In the genomic region with DNA sequence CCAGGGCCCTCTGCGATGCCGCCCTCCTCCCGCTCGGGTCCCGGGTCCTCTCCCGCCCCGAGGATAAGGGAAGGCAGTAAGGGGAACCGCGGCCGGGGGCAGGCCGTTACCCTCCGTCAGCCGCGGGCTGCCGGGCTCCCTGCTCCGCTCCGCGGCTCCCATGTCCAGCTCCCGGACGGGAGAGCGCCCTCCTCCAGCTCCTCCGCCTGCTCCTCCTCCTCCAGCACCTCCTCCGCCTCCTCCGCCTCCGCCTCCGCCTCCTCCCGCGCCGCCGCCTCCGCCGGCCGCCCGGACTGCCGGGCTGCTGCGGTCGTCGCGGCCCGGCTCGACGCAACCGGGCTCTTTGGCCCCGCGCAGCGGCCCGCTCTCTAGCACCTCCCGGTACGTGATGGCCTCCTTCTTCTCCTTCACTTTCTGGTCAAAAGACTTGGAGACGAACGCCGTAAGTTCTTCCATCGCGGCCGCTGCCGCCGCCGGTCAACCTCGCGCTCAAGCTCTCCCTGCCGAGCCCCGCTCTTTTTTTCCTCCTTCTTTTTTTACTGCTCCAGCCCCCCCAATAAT, we compare ENCODE assay signal across 8 mouse cellular contexts. TPM values are rescaled to one million over a fixed set of nuclear protein-coding genes. Genes with fewer than 3 reads are reported as not detected.
A peak's percentile ranks its signal among the peaks of the same experiment; 100 is the strongest.
DNase-seq lines count a peak whose midpoint lies in the region; ATAC-seq and TF ChIP-seq lines count a peak whose summit lies in the region.

A gene (plus strand): TSS at position 290 of the 561 bp plus-strand sequence.

- TF ChIP-seq POLR2A in thymus, adult 2 months (IDR thresholded peaks at IDR 0.05; ENCODE audit: control insufficient read depth, extremely low read depth, insufficient read depth, low read length, poor library complexity) = no peak

- peak within 1 kb of the TSS; percentile 60 for H3K4me2 ChIP-seq in hindbrain, embryonic 13.5 days

- no peak within 1 kb of the TSS for H3K27ac ChIP-seq in layer of hippocampus, adult 2 months
- peak within 1 kb of the TSS; percentile 86 for H3K27ac ChIP-seq in hindbrain, embryonic 13.5 days
- H3K27ac ChIP-seq in thymus, adult 2 months (ENCODE audit: control insufficient read depth, insufficient read depth, low read length) = no peak within 1 kb of the TSS

- DNase-seq in layer of hippocampus, adult 2 months (ENCODE audit: low spot score in 2 of 2) = no peak
- DNase-seq in layer of hippocampus, adult 9-11 months = no peak
- peak; percentile 42 for DNase-seq in adrenal gland, postnatal 14 days
- peak; percentile 54 for DNase-seq in forelimb bud, embryonic 11.5 days (ENCODE audit: low read depth, low spot score)
- no peak for DNase-seq in left cerebral cortex, postnatal 25 days (ENCODE audit: low spot score in 2 of 2)
- peak; percentile 37 for DNase-seq in mesoderm, embryonic 11.5 days (ENCODE audit: low read depth, low spot score)
- DNase-seq in thymus, adult 2 months = peak; percentile 40

- no peak for TF ChIP-seq CTCF in layer of hippocampus, adult 2 months (conservative IDR thresholded peaks at IDR 0.05)
- TF ChIP-seq CTCF in thymus, adult 2 months (IDR thresholded peaks at IDR 0.05; ENCODE audit: borderline replicate concordance, control insufficient read depth, extremely low read depth, insufficient read depth, low read length, poor library complexity) = no peak

- H3K4me3 ChIP-seq in layer of hippocampus, adult 2 months = peak within 1 kb of the TSS; percentile 24
- peak within 1 kb of the TSS; percentile 46 for H3K4me3 ChIP-seq in hindbrain, embryonic 13.5 days
- peak within 1 kb of the TSS; percentile 27 for H3K4me3 ChIP-seq in thymus, adult 2 months (ENCODE audit: control insufficient read depth, insufficient read depth, low read length)

- no peaks in the 10 kb centered on the region for H3K36me3 ChIP-seq in hindbrain, embryonic 13.5 days
- H3K36me3 ChIP-seq in thymus, adult 2 months (ENCODE audit: control insufficient read depth, insufficient read depth, low read length) = no peaks in the 10 kb centered on the region

- H3K9me3 ChIP-seq in hindbrain, embryonic 13.5 days = no peaks in the 10 kb centered on the region

- H3K4me1 ChIP-seq in hindbrain, embryonic 13.5 days (replicated peaks) = peaks cover 26% of the 10 kb centered on the region
- peaks cover 21% of the 10 kb centered on the region for H3K4me1 ChIP-seq in thymus, adult 2 months (replicated peaks; ENCODE audit: control insufficient read depth, insufficient read depth, low read length)

- peak within 1 kb of the TSS; percentile 71 for H3K9ac ChIP-seq in hindbrain, embryonic 13.5 days

- peaks cover 76% of the 10 kb centered on the region for H3K27me3 ChIP-seq in hindbrain, embryonic 13.5 days
- peaks cover 29% of the 10 kb centered on the region for H3K27me3 ChIP-seq in thymus, adult 2 months (ENCODE audit: control insufficient read depth, insufficient read depth, low read length)

- ATAC-seq in hindbrain, embryonic 13.5 days (ENCODE audit: low FRiP score) = peak; percentile 6; the same call in 1 of the 2 replicates

- WGBS in hindbrain, embryonic 13.5 days = 1% methylated on average over 47 of the region's 62 CpGs
- 1% methylated on average over 58 of the region's 62 CpGs for WGBS in thymus, adult 2 months

- intact Hi-C loops in left cerebral cortex, postnatal 25 days (cut with DNase I) = loop anchor here (5.0 kb wide), 1 partner anchor 569 kb away; no protein-coding TSS in a partner anchor

RNA-seq across cellular contexts. Expression of the gene that starts here (rescaled TPM):
- total RNA-seq in layer of hippocampus, adult 2 months (2021) = 10 to 100 TPM; 40.2 to 41.5 TPM
- 26.3 and 31.2 TPM in 2 replicates for total RNA-seq in adrenal gland, postnatal 14 days (2021)
- 34.7 and 39.1 TPM in 2 replicates for polyA plus RNA-seq in hindbrain, embryonic 13.5 days (2015; fragmentation: Nextera tagmentation; extraction: Ambion mirVana)
- total RNA-seq in left cerebral cortex, postnatal 25 days (2021) = 10 to 100 TPM; 31.0 to 31.1 TPM
- polyA plus RNA-seq in thymus, adult 2 months (2012; rRNA removed) = 4.7 and 5.1 TPM in 2 replicates

Comparison
In these comparisons a context has a peak if more than half of its experiments do, and no peak if none do; other contexts are left out.
1. DNase-seq: peak in adrenal gland, postnatal 14 days (single experiment), forelimb bud, embryonic 11.5 days (single experiment), mesoderm, embryonic 11.5 days (single experiment) and thymus, adult 2 months (single experiment); none in layer of hippocampus, adult 2 months (0 of 2), layer of hippocampus, adult 9-11 months (single experiment) and left cerebral cortex, postnatal 25 days (0 of 2).
2. Peak in every context shown above with its lines, with median percentiles within 50 percentile points of each other: H3K4me3 ChIP-seq.